In the genomic region with DNA sequence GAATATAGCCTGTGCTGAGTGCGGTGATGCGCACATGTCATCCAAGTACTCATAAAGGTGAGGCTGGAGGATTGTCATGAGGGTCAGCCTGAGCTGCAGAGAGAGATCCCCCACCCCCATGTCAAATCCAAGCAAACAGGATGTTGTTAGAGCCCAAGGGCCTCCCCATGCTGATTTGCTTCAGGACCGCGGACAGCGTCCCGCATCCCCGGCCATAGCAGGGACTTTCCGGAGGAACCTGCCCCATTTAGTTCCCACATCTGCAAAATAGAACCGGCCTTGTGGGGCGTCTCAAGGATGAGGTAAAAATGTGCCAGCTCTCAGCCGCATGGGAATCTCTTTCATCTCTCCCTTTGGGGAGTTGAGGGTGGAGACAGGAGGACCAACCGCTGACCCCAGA, we compare ENCODE assay signal across 12 mouse cellular contexts. TPM values are rescaled to one million over a fixed set of nuclear protein-coding genes. Genes with fewer than 3 reads are reported as not detected.
A peak's percentile ranks its signal among the peaks of the same experiment; 100 is the strongest.
DNase-seq lines count a peak whose midpoint lies in the region; ATAC-seq lines count a peak whose summit lies in the region.
"Had no signal": no experiment of that assay in that cellular context is flagged by ENCODE, and none has a peak within 500 bp of the region (broad histone marks: within the 10 kb centered on the region; RNA-seq: fewer than 3 reads in every experiment).

No protein-coding gene starts in this region.

- no peaks in the 10 kb centered on the region for H3K36me3 ChIP-seq in limb, embryonic 11.5 days (ENCODE audit: control insufficient read depth, insufficient read depth, low read length)
- H3K36me3 ChIP-seq: lung, embryonic 15.5 days had no signal

- H3K27me3 ChIP-seq in limb, embryonic 11.5 days (ENCODE audit: control insufficient read depth, insufficient read depth, low read length): peaks cover 6% of the 10 kb centered on the region

- H3K9ac ChIP-seq in limb, embryonic 11.5 days (ENCODE audit: low read length): no peak overlapping the region
- H3K9ac ChIP-seq: lung, embryonic 15.5 days; neural tube, embryonic 13.5 days had no signal

- WGBS in limb, embryonic 11.5 days: 14% methylated on average over 12 of the region's 12 CpGs

- peak; percentile 16 to 19 for DNase-seq in layer of hippocampus, postnatal 10 days (ENCODE audit: low spot score in 2 of 2)
- no peak for DNase-seq in layer of hippocampus, adult 9-10 months (ENCODE audit: low spot score)
- DNase-seq in CD4-positive, CD25-positive, alpha-beta regulatory T cell, adult 2 months (ENCODE audit: low read depth, low spot score): peak; percentile 63
- DNase-seq in Muller cell, postnatal 12 days (ENCODE audit: inconsistent ontology term): peak; percentile 59
- peak; percentile 77 for DNase-seq in limb, embryonic 11.5 days (ENCODE audit: low spot score)
- no peak for DNase-seq in gastrocnemius, postnatal 4 days (ENCODE audit: low spot score in 2 of 2)
- no peak for DNase-seq in cerebellum, adult 9-10 months
- DNase-seq: layer of hippocampus, adult 9-11 months had no signal

- H3K4me1 ChIP-seq in limb, embryonic 11.5 days (ENCODE audit: control insufficient read depth, insufficient read depth, low read length): no peaks in the 10 kb centered on the region

- no peak for ATAC-seq in limb, embryonic 11.5 days (ENCODE audit: insufficient number of reproducible peaks, low FRiP score, low TSS enrichment, low read depth)
- no peak for ATAC-seq in activated CD4-positive, CD25-positive, alpha-beta regulatory T cell, adult 4 months
- ATAC-seq: forebrain, embryonic 14.5 days had no signal

- no peak overlapping the region for H3K4me2 ChIP-seq in limb, embryonic 11.5 days (ENCODE audit: low read depth, severe bottlenecking)
- H3K4me2 ChIP-seq: lung, embryonic 15.5 days; neural tube, embryonic 13.5 days had no signal

- no peaks in the 10 kb centered on the region for H3K9me3 ChIP-seq in limb, embryonic 11.5 days (ENCODE audit: control insufficient read depth, low read length)
- H3K9me3 ChIP-seq: lung, embryonic 15.5 days; neural tube, embryonic 13.5 days had no signal

- no peak overlapping the region for H3K4me3 ChIP-seq in limb, embryonic 11.5 days (ENCODE audit: low read depth, low read length)
- H3K4me3 ChIP-seq: lung, embryonic 15.5 days; neural tube, embryonic 13.5 days had no signal

- no peak overlapping the region for H3K27ac ChIP-seq in limb, embryonic 11.5 days (replicated peaks; ENCODE audit: low read depth, low read length)
- H3K27ac ChIP-seq: lung, embryonic 15.5 days; neural tube, embryonic 13.5 days had no signal

RNA-seq across cellular contexts. Expression of a gene that starts 6.9 kb away (rescaled TPM):
- 1 to 10 TPM; 5.2 to 6.9 TPM for total RNA-seq in layer of hippocampus, postnatal 10 days (2021)
- 0.09 and 0.34 TPM in 2 replicates for polyA plus RNA-seq in limb, embryonic 11.5 days (2014; fragmentation: Nextera tagmentation; extraction: Ambion mirVana)
- not detected for total RNA-seq in gastrocnemius, postnatal 4 days (2021)
- polyA plus RNA-seq in activated CD4-positive, CD25-positive, alpha-beta regulatory T cell, adult 4 months (2017; shearing (Covaris generic)): not detected

RNA-seq across cellular contexts. Expression of a gene that starts 11.6 kb away (rescaled TPM):
- 100 to 1,000 TPM; 832 to 857 TPM for total RNA-seq in layer of hippocampus, postnatal 10 days (2021)
- 3,769 and 3,846 TPM in 2 replicates for polyA plus RNA-seq in limb, embryonic 11.5 days (2014; fragmentation: Nextera tagmentation; extraction: Ambion mirVana)
- 1,000 to 10,000 TPM; 1,846 to 1,982 TPM for total RNA-seq in gastrocnemius, postnatal 4 days (2021)
- over 10,000 TPM; 10,302 to 10,714 TPM for polyA plus RNA-seq in activated CD4-positive, CD25-positive, alpha-beta regulatory T cell, adult 4 months (2017; shearing (Covaris generic))

RNA-seq across cellular contexts. Expression of a gene that starts 11.9 kb away (rescaled TPM):
- total RNA-seq in layer of hippocampus, postnatal 10 days (2021): 100 to 1,000 TPM in 1 of 2 experiments, 10 to 100 TPM in 1; 97.6 to 108 TPM
- polyA plus RNA-seq in limb, embryonic 11.5 days (2014; fragmentation: Nextera tagmentation; extraction: Ambion mirVana): 154 and 161 TPM in 2 replicates
- 10 to 100 TPM; 37.5 to 40.1 TPM for total RNA-seq in gastrocnemius, postnatal 4 days (2021)
- polyA plus RNA-seq in activated CD4-positive, CD25-positive, alpha-beta regulatory T cell, adult 4 months (2017; shearing (Covaris generic)): 100 to 1,000 TPM in 1 of 2 experiments, 10 to 100 TPM in 1; 75.7 to 106 TPM

RNA-seq across cellular contexts. Expression of a gene that starts 20.1 kb away (rescaled TPM):
- total RNA-seq in layer of hippocampus, postnatal 10 days (2021): 100 to 1,000 TPM in 1 of 2 experiments, 10 to 100 TPM in 1; 75.1 to 101 TPM
- 42.3 and 44.8 TPM in 2 replicates for polyA plus RNA-seq in limb, embryonic 11.5 days (2014; fragmentation: Nextera tagmentation; extraction: Ambion mirVana)
- total RNA-seq in gastrocnemius, postnatal 4 days (2021): 10 to 100 TPM; 36.1 to 38.1 TPM
- polyA plus RNA-seq in activated CD4-positive, CD25-positive, alpha-beta regulatory T cell, adult 4 months (2017; shearing (Covaris generic)): 10 to 100 TPM; 13.5 to 17.4 TPM

RNA-seq across cellular contexts. Expression of a gene that starts 22.6 kb away (rescaled TPM):
- total RNA-seq in layer of hippocampus, postnatal 10 days (2021): 10 to 100 TPM; 25.3 to 28.3 TPM
- 3.8 and 3.9 TPM in 2 replicates for polyA plus RNA-seq in limb, embryonic 11.5 days (2014; fragmentation: Nextera tagmentation; extraction: Ambion mirVana)
- total RNA-seq in gastrocnemius, postnatal 4 days (2021): 1 to 10 TPM; 1.7 to 1.8 TPM
- polyA plus RNA-seq in activated CD4-positive, CD25-positive, alpha-beta regulatory T cell, adult 4 months (2017; shearing (Covaris generic)): not detected

Comparison
In these comparisons a context has a peak if more than half of its experiments do, and no peak if none do; other contexts are left out.
1. DNase-seq: peak in layer of hippocampus, postnatal 10 days (2 of 2), CD4-positive, CD25-positive, alpha-beta regulatory T cell, adult 2 months (single experiment), Muller cell, postnatal 12 days (single experiment) and limb, embryonic 11.5 days (single experiment); none in layer of hippocampus, adult 9-10 months (single experiment), gastrocnemius, postnatal 4 days (0 of 2) and cerebellum, adult 9-10 months (single experiment).
2. RNA of a gene that starts 6.9 kb away (total RNA-seq): 5.2 to 6.9 TPM in layer of hippocampus, postnatal 10 days; not detected in gastrocnemius, postnatal 4 days; every median in the first group is over 4 times any median in the second.